Mouse (Mus musculus): Measurements from ENCODE around the gene Prkag3.

The Prkag3 gene

DNA sequence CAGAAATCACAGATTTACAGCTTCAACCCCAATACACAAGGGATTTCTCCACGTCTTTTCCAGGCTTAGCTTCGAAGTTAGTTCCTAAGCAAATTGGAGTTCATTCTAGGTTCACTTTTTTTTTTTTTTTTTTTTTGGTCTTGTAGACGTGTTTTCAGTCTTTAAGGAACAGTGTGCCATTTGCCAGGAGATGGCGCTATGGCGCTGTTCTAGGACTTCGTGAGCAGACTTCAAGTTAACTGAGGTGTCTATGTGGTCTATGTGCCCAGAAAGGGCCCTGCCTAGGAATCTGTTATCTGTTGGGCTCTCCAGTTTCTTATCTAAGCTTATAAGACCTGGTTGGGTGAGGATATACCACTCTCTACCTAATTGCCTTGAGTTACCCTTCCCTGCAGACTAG lies 14.1 kb upstream of the Prkag3 start:
- DNase-seq (ENCODE audit: low spot score in 2 of 2), result peak; percentile 80 to 85

DNA sequence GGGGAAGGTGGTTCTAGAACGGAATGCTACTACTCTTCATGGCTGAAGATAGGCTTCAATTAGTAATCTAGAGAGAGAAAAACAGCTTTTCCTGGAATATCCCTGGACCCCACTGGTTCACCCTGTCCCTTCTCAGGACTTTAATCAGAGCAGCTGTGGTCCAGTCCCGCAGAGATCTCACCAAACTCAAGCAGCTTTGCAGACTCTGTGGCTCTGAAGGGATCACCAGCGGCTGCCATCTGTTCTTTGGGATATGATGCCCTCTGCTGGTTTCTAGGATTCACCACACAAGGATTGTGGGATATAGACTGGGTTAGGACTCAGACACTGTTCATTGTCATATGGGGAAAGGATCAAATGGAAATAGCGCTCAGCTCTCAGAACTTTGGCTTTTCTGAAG lies 10.8 kb upstream of the Prkag3 start:
- peak; percentile 59 to 64 for DNase-seq (ENCODE audit: low spot score in 2 of 2)

DNA sequence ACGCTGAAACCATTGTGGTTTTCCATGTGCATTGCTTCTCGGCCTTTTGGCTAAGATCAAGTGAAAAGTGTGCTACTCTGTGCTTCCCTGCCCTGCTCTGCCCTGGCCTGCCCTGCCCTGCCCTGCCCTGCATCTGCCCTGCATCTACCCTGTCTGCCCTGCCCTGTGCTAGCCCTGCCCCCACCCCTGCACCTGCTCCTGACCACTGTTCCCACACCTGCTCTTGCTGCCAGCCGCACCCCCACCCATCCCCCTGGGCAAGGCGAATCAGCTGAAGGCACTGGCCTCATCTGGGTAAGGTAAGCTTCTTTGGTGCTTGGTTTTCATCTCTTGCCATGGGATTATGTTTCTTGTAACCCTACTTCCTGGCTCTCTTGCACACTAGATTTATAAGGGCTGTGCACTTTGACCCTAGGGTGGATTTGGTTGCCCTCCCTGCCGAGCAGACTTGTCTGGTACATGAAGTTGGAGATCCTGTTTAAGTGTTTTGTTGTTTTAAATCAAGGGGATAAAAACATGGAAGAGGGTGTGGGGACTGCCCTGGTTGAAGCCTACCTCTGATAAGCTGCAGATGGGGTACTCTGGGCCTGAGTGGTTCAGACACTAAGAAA lies 5.3 kb upstream of the Prkag3 start:
- DNase-seq (ENCODE audit: low spot score in 2 of 2), result no peak

- DNase-seq (ENCODE audit: low spot score in 2 of 2), result no peak
Measured at GRCm38 (mm10) chr1:74753266-74753974, 4.4 kb upstream of the Prkag3 start.

DNA sequence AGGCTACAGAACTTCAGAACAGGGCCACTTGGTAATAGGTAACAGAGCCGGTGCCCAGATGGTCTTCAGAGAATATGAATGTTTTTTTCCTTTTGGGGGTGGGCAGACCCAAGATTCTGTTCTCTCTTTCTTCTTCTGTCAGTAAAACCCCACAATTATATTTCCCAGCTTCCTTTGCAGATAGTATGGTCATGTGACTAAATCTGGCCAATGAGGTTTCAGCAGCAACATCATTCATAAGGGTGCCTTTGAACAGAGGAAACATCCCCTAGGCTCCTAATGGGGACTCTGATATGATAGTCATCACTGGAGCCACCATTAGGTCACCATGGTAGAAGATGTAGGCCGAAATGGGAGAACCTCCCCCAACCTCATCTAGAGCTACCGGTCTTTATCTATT lies 3.8 kb upstream of the Prkag3 start:
- no peak for DNase-seq (ENCODE audit: low spot score in 2 of 2)

GRCm38 (mm10) chr1:74752150-74752549 lies 3.1 kb upstream of the Prkag3 start:
- DNase-seq (ENCODE audit: low spot score in 2 of 2), result no peak

- DNase-seq (ENCODE audit: low spot score in 2 of 2), result no peak
Measured at GRCm38 (mm10) chr1:74750683-74751082, 1.7 kb upstream of the Prkag3 start.

- DNase-seq (ENCODE audit: low spot score in 2 of 2), result no peak
Measured at GRCm38 (mm10) chr1:74749301-74749700, 280 bp upstream of the Prkag3 start.

- DNase-seq (ENCODE audit: low spot score in 2 of 2), result no peak
Measured at GRCm38 (mm10) chr1:74747335-74747734, 1.7 kb downstream of the Prkag3 start.

- no peak for DNase-seq (ENCODE audit: low spot score in 2 of 2)
Measured at GRCm38 (mm10) chr1:74740846-74741245, 8.2 kb downstream of the Prkag3 start.

GRCm38 (mm10) chr1:74737500-74737899 lies 11.5 kb downstream of the Prkag3 start:
- no peak for DNase-seq (ENCODE audit: low spot score in 2 of 2)

DNA sequence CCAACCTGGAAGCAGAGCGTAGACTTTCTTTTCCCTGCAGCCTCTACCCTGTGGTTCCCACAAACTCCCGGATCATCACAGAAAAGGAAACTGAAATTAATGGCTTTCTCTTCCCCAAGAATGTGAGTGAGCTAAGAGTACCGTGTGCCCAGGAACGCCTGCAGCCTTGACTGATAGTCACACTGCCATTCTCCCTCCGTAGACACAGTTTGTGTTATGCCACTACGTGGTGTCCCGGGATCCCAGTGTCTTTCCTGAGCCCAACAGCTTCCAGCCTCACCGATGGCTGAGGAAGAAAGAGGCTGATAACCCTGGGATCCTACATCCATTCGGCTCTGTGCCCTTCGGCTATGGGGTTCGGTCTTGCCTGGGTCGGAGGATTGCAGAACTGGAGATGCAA lies 12.0 kb downstream of the Prkag3 start:
- no peak for DNase-seq (ENCODE audit: low spot score in 2 of 2)

GRCm38 (mm10) chr1:74728446-74728845 lies 20.6 kb downstream of the Prkag3 start:
- DNase-seq (ENCODE audit: low spot score in 2 of 2), result no peak

GRCm38 (mm10) chr1:74726674-74727073 lies 22.3 kb downstream of the Prkag3 start:
- DNase-seq (ENCODE audit: low spot score in 2 of 2), result no peak

- DNase-seq (ENCODE audit: low spot score in 2 of 2), result no peak
Measured at GRCm38 (mm10) chr1:74726114-74726513, 22.9 kb downstream of the Prkag3 start.

- no peak for DNase-seq (ENCODE audit: low spot score in 2 of 2)
Measured at GRCm38 (mm10) chr1:74723748-74724147, 25.3 kb downstream of the Prkag3 start.

- DNase-seq (ENCODE audit: low spot score in 2 of 2), result no peak
Measured at GRCm38 (mm10) chr1:74721657-74722056, 27.4 kb downstream of the Prkag3 start.

DNA sequence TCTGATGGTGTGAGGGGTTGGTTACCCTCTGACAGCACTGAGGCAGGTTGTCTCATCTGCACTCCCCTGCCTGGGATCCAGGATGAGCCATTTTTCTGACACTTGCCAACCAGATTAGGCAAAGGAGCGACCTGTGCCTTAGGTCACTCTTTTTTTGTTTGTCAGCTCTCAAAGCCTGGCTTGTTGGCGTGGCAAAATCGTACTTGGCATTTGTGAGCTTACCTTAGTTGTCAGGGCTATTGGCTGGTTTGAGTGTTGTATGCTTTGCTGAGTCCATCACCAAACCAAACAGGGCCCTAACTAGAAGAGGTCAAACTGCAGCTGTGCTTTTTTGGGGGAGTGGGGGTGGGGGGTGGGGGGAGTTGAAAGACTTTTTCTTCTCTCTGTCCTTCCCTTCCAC lies 29.7 kb downstream of the Prkag3 start:
- DNase-seq (ENCODE audit: low spot score in 2 of 2), result no peak

- DNase-seq (ENCODE audit: low spot score in 2 of 2), result no peak
Measured at GRCm38 (mm10) chr1:74718113-74718512, 30.9 kb downstream of the Prkag3 start.

- DNase-seq (ENCODE audit: low spot score in 2 of 2), result no peak
Measured at GRCm38 (mm10) chr1:74715886-74716285, 33.1 kb downstream of the Prkag3 start.

DNA sequence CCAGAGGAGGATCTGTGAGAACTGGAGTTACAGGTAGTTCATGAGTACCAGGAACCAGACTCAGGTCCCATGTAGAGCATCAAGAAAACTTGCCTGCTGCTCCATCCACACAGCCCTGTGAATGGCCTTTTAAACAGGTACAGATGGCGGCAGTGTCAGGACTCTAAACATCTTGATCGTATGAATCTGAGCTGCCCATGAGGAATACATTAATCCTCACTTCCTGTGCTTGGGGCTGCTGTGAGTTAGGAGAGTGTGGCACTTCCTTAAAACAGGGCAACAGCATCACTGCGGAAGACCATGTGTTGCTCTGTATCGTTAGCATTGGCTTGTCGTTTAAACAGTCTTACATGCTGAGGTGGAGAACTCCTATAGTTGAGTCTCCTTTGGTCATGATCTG lies 33.6 kb downstream of the Prkag3 start:
- no peak for DNase-seq (ENCODE audit: low spot score in 2 of 2)

GRCm38 (mm10) chr1:74714967-74715366 lies 34.1 kb downstream of the Prkag3 start:
- DNase-seq (ENCODE audit: low spot score in 2 of 2), result no peak

- no peak for DNase-seq (ENCODE audit: low spot score in 2 of 2)
Measured at GRCm38 (mm10) chr1:74713859-74714730, 34.9 kb downstream of the Prkag3 start.

Measured in right cerebral cortex, adult 2 months (tissue).